Mouse (Mus musculus) MEL (cell line): ENCODE measurements around the gene Pigk.
A peak's percentile ranks its signal among the peaks of the same experiment; 100 is the strongest.

Source experiments
- CTCF ChIP-seq, 3 experiments: IDR thresholded peaks in 2 of 3; conservative IDR thresholded peaks in 1 of 3; 2 replicates each; pipeline ENCODE4 v1.5.1; 2011 to 2012; ENCODE audit warnings: low read length in 3 of 3, low read depth in 2 of 3, mild to moderate bottlenecking in 2 of 3, improper control_type of control experiment in 1 of 3, inconsistent platforms in 1 of 3, mixed read lengths in 1 of 3, moderate library complexity in 1 of 3; ENCODE audit not compliant: control insufficient read depth in 1 of 3, insufficient read depth in 1 of 3, poor library complexity in 1 of 3, severe bottlenecking in 1 of 3
- ETS1 ChIP-seq: IDR thresholded peaks from 2 replicates; pipeline ENCODE4 v1.6.1; 2012; ENCODE audit warnings: low read depth, mild to moderate bottlenecking, inconsistent platforms, low read length, improper control_type of control experiment, moderate library complexity
- KAT2A ChIP-seq: conservative IDR thresholded peaks from 2 replicates; pipeline ENCODE4 v1.6.1; 2012; ENCODE audit warnings: low read depth, low read length, improper control_type of control experiment, inconsistent platforms
- MAFK ChIP-seq: IDR thresholded peaks from 2 replicates; pipeline ENCODE4 v1.6.1; 2011; ENCODE audit warnings: low read depth, mild to moderate bottlenecking, low read length, improper control_type of control experiment, borderline replicate concordance
- MAX ChIP-seq: IDR thresholded peaks from 2 replicates; pipeline ENCODE4 v1.6.1; 2011; ENCODE audit warnings: low read length, improper control_type of control experiment
- MYB ChIP-seq: IDR thresholded peaks from 2 replicates; pipeline ENCODE4 v1.6.1; 2011; ENCODE audit warnings: mild to moderate bottlenecking, low read depth, low read length, improper control_type of control experiment
- NELFE ChIP-seq: IDR thresholded peaks from 2 replicates; pipeline ENCODE4 v1.6.1; 2011; ENCODE audit warnings: low read depth, low read length, improper control_type of control experiment
- POLR2A ChIP-seq, 2 experiments: IDR thresholded peaks; 2 replicates each; pipeline ENCODE4 v1.6.1; 2011 to 2012; ENCODE audit warnings: low read length in 2 of 2, mild to moderate bottlenecking in 2 of 2, control low read depth in 1 of 2, improper control_type of control experiment in 1 of 2, low read depth in 1 of 2, moderate library complexity in 1 of 2; ENCODE audit not compliant: control insufficient read depth in 1 of 2, insufficient read depth in 1 of 2, poor library complexity in 1 of 2
- POLR2AphosphoS2 ChIP-seq: IDR thresholded peaks from 2 replicates; pipeline ENCODE4 v1.6.1; 2011; ENCODE audit warnings: low read length, improper control_type of control experiment
- TAL1 ChIP-seq: IDR thresholded peaks from 2 replicates; pipeline ENCODE4 v1.6.1; 2012; ENCODE audit warnings: mild to moderate bottlenecking, inconsistent platforms, low read length, moderate library complexity, mixed read lengths

DNA sequence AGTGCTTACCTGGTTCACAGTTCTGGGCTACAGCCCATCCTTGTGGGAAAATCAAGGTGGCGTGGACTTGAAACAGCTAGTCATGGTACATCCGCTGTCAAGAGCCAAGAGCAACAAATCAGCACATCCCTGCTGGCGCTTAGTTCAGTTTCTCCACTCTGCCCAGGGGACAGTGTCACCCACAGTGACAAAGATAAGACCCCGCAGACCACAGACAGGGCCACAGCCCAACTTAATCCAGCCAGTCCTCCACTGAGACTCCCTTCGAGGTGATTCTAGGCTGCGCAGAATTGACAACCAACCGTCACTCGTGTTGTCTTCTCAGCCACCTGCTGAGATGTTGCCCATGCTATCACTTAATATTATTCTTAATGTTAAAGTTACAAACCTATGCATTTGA is 211.5 kb downstream of the Pigk start:
- TF ChIP-seq CTCF (IDR thresholded peaks at IDR 0.05 in 2 of 3, conservative IDR thresholded peaks at IDR 0.05 in 1 of 3; ENCODE audit: control insufficient read depth in 1 of 3, insufficient read depth in 1 of 3, low read depth in 2 of 3, low read length in 3 of 3, poor library complexity in 1 of 3, severe bottlenecking in 1 of 3) (no peak), MAX (no peak), POLR2A (IDR thresholded peaks at IDR 0.05; ENCODE audit: control insufficient read depth in 1 of 2, insufficient read depth in 1 of 2, low read depth in 1 of 2, low read length in 2 of 2, poor library complexity in 1 of 2) (no peak), MAFK (no peak), NELFE (no peak), POLR2AphosphoS2 (no peak), KAT2A (no peak), TAL1 (peak; percentile 45), MYB (no peak), ETS1 (peak; percentile 21; the same call in 1 of the 2 replicates)
